Mouse (Mus musculus) gastrocnemius, adult 8-10 months (tissue): ENCODE data around the gene Ppp4c. TPM values are rescaled to one million over a fixed set of nuclear protein-coding genes. Genes with fewer than 3 reads are reported as not detected.

Experiments used
- DNase-seq, 2 experiments: peaks; one replicate each; pipeline ENCODE4 v3.0.0; 2022; ENCODE audit warnings: low spot score in 2 of 2
- total RNA-seq, 4 experiments: library from RNA; stranded (reverse); gene quantifications; 2 replicates each; pipeline ENCODE4 v1.2.4; 2022

Ppp4c gene
- total RNA-seq, 4 experiments from 2014 or later = 23.1 to 26.0 (median 24.8) TPM

DNA sequence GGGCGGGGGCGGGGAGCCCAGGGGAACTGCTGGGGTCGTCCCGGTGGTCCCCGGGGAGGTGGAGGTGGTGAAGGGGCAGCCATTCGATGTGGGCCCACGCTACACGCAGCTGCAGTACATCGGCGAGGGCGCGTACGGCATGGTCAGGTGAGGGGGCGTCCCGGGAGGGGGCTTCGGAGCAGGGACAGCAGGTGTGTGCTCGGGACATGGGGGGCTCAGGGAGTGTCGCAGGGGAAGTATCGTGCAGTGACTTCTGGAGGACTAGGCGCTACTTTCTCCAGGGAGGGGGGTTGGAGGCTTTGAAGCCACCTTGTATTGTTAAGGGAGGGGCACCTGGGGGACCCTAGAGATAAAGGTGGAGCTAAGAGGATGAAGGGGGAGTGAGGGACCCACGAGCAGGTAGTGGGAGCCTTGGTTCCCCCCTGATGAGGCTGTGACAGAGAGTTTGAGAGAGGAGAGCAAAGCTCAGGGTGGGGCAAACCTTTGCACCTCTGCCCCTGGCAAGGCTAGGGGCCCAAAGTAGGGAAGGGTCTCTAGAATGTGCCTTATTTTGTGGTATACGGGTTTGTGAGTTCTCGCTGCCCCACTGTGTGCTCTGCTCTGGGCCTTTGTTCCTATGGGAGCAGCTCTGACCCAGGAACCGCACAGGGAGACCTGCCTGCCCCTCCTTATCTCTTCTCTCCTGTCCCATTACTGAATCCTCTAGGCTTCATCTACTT is 32.5 kb downstream of the Ppp4c start:
- no peak for DNase-seq

GRCm38 (mm10) chr7:126759050-126759671 is 33.1 kb downstream of the Ppp4c start, which contains the start of gene Mapk3:
Gene Mapk3, plus strand, starts transcription at chr7:126759601.
- DNase-seq = peak; percentile 85 to 91

- no peak for DNase-seq
These were observed 33.8 kb downstream of the Ppp4c start for GRCm38 (mm10) chr7:126758539-126758938.

DNA sequence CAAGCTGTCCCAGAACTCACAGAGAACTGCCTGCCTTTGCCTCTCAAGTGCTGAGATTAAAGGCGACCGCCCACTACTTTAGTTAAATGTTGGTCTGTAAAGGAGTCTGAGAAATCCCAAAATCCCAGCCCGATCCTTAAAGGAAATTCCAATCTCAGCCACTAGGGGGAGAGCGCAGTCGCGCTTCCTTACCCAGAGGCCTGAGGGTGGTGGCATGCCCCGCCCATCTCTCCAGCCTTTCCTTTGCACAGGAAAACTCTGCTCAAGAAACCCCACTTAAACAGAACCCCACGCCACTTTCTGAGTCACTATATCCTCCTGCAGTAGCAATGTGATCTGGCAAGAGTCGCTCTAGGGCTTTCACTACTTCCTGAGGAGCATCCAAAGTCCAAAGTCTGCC is 37.4 kb downstream of the Ppp4c start:
- peak; percentile 67 to 74 for DNase-seq

- no peak for DNase-seq
These were observed 42.5 kb downstream of the Ppp4c start for GRCm38 (mm10) chr7:126749582-126750343.

DNA sequence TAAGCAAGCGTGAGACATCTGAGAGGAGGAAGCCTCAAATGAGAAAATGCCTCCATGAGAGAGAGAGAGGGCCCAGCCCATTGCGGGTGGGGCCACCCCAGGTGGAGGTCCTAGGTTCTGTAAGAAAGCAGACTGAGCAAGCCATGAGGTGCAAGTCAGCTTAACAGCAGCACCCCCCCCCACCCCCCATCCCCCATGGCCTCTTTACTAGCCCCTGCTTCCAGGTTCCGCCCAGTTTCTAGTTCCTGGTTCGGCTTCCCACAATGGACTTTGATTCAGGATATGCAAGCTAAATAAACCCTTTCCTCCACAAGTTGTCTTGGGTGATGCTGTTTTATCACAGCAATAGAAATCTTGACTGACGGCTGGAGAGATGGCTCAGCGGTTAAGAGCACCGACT is 43.5 kb downstream of the Ppp4c start:
- no peak for DNase-seq

- DNase-seq = no peak
These were observed 45.5 kb downstream of the Ppp4c start for GRCm38 (mm10) chr7:126746798-126747197.

DNA sequence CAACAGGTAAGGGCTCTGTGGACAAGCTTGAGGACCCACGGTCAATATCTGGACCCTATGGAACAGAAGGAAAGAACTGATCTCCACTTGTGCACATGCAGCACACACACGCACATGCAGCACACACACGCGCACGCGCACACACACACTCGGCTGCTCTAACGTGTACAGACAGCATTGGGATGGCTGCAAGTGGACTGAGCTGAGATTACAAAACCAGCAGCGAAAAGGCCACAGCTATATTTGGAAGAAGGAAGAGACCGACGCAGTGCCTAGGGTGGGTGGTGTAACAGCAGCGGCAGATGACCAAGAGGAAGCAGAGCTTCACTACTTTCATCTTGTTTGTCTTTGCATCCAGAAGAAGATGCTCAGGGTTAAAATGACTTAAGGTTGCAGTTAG is 46.2 kb downstream of the Ppp4c start:
- DNase-seq = no peak

GRCm38 (mm10) chr7:126741964-126742482 is 50.3 kb downstream of the Ppp4c start:
- DNase-seq = no peak

DNA sequence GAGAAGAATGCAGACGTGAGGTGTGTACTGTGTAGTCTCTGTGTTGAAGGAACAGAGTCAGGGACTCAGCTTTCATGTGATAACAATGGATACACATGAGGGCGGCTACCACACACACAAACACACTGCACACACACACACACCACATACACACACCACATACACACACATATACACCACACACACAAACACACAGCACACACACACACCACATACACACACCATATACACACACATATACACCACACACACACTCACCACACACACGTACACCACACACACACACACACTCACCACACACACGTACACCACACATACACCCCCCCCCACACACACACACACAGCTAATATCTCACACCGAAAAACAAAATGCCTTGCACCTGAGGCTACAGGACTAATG is 50.8 kb downstream of the Ppp4c start:
- DNase-seq = no peak

GRCm38 (mm10) chr7:126740977-126741376 is 51.3 kb downstream of the Ppp4c start:
- no peak for DNase-seq

DNA sequence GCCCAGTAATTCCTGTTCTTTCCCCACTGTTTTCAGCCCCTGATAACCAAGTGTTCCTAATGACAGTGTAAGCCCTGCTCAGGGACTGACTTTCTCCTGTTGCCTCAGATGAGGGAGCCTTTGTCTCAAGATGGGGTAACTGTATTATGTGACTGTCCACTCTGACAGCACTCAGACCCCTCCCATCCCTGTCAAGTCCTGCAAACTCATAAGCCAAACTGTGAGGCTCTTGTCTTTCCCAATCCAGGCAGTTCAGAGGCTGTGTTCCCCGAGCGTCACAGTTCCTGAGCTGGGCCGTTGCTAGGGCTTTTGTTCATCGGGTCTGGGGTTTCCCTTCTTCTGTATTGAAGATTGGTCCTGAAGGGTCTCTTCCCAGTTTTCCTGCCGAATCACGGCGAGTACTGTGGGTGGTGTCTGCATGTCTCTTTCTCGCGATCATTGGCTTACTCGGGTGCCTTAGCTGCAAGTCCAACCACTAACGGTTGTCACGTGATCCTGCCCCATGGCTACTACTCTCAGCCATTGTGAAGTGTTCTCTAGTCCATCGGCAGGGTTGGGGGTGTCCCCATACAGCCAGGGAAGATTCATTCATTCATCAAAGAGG is 52.1 kb downstream of the Ppp4c start:
- DNase-seq = no peak

GRCm38 (mm10) chr7:126739551-126739950 is 52.7 kb downstream of the Ppp4c start:
- DNase-seq = no peak

- DNase-seq = no peak
These were observed 56.2 kb downstream of the Ppp4c start for GRCm38 (mm10) chr7:126736122-126736521.

Other genes starting within 250 kb of the Ppp4c start
- 100 to 1,000 TPM; 151 to 172 (median 160) TPM for gene Eif3c, start 226.1 kb downstream of the Ppp4c start, total RNA-seq
- under 1 TPM; 0.15 to 0.94 (median 0.29) TPM for gene Apobr, start 207.6 kb downstream of the Ppp4c start, total RNA-seq
- gene Cln3, start 206.7 kb downstream of the Ppp4c start, total RNA-seq = 10 to 100 TPM in 3 of 4 experiments, 1 to 10 TPM in 1; 9.0 to 14.7 (median 12.6) TPM
- not detected for gene Il27, start 197.6 kb downstream of the Ppp4c start, total RNA-seq
- 1 to 10 TPM; 3.5 to 6.7 (median 4.7) TPM for gene Nupr1, start 161.6 kb downstream of the Ppp4c start, total RNA-seq
- gene Sgf29, start 143.2 kb downstream of the Ppp4c start, total RNA-seq = 10 to 100 TPM; 26.7 to 43.5 (median 34.7) TPM
- gene Sult1a1, start 116.1 kb downstream of the Ppp4c start, total RNA-seq = 10 to 100 TPM in 2 of 4 experiments, 1 to 10 TPM in 2; 5.9 to 17.4 (median 10.6) TPM
- 10 to 100 TPM; 31.9 to 44.1 (median 39.4) TPM for gene Bola2, start 97.1 kb downstream of the Ppp4c start, total RNA-seq
- 1 to 10 TPM; 2.3 to 2.8 (median 2.6) TPM for gene Slx1b, start 96.7 kb downstream of the Ppp4c start, total RNA-seq
- 1 to 10 TPM; 1.3 to 5.9 (median 3.1) TPM for gene Coro1a, start 84.7 kb downstream of the Ppp4c start, total RNA-seq
- 10 to 100 TPM; 16.2 to 20.6 (median 18.6) TPM for gene Mapk3, start 32.9 kb downstream of the Ppp4c start, total RNA-seq
- gene Gdpd3, start 26.2 kb downstream of the Ppp4c start, total RNA-seq = under 1 TPM in 1 of 4 experiments, not detected in 3; 0.88 TPM
- 100 to 1,000 TPM in 1 of 4 experiments, 10 to 100 TPM in 3; 91.2 to 105 (median 95.6) TPM for gene Ypel3, start 15.5 kb downstream of the Ppp4c start, total RNA-seq
- under 1 TPM; 0.17 to 0.48 (median 0.40) TPM for gene Tbx6, start 11.0 kb downstream of the Ppp4c start, total RNA-seq
- 10 to 100 TPM; 49.5 to 78.2 (median 66.4) TPM for gene Fam57b, start 5.2 kb upstream of the Ppp4c start, total RNA-seq
- not detected for gene 4930451I11Rik, start 39.1 kb upstream of the Ppp4c start, total RNA-seq
- not detected for gene Doc2a, start 54.9 kb upstream of the Ppp4c start, total RNA-seq
- 1 to 10 TPM; 4.1 to 9.6 (median 5.1) TPM for gene Hirip3, start 69.5 kb upstream of the Ppp4c start, total RNA-seq
- 10 to 100 TPM in 3 of 4 experiments, 1 to 10 TPM in 1; 10.0 to 11.1 (median 10.5) TPM for gene Ino80e, start 69.9 kb upstream of the Ppp4c start, total RNA-seq
- 10 to 100 TPM; 18.6 to 20.9 (median 20.0) TPM for gene Taok2, start 92.2 kb upstream of the Ppp4c start, total RNA-seq
- gene Tmem219, start 130.4 kb upstream of the Ppp4c start, total RNA-seq = 10 to 100 TPM in 3 of 4 experiments, 1 to 10 TPM in 1; 9.3 to 13.4 (median 12.0) TPM
- gene Kctd13, start 136.4 kb upstream of the Ppp4c start, total RNA-seq = 1 to 10 TPM; 1.2 to 4.0 (median 2.7) TPM
- gene Asphd1, start 157.1 kb upstream of the Ppp4c start, total RNA-seq = not detected
- 1 to 10 TPM in 1 of 4 experiments, under 1 TPM in 3; 0.19 to 1.1 (median 0.51) TPM for gene Sez6l2, start 158.1 kb upstream of the Ppp4c start, total RNA-seq
- 10 to 100 TPM; 27.4 to 34.9 (median 33.3) TPM for gene Cdipt, start 183.4 kb upstream of the Ppp4c start, total RNA-seq
- under 1 TPM in 1 of 4 experiments, not detected in 3; 0.24 TPM for gene Cdiptos, start 183.6 kb upstream of the Ppp4c start, total RNA-seq
- gene Mvp, start 222.1 kb upstream of the Ppp4c start, total RNA-seq = 10 to 100 TPM; 26.7 to 48.3 (median 34.8) TPM
- under 1 TPM in 1 of 4 experiments, not detected in 3; 0.67 TPM for gene Pagr1b, start 224.0 kb upstream of the Ppp4c start, total RNA-seq
- 10 to 100 TPM in 1 of 4 experiments, 1 to 10 TPM in 3; 1.3 to 17.6 (median 5.2) TPM for gene Pagr1a, start 224.9 kb upstream of the Ppp4c start, total RNA-seq
- 10 to 100 TPM in 3 of 4 experiments, 1 to 10 TPM in 1; 4.0 to 20.7 (median 14.7) TPM for gene Gm42742, start 228.6 kb upstream of the Ppp4c start, total RNA-seq
- under 1 TPM in 3 of 4 experiments, not detected in 1; 0.31 to 0.72 (median 0.65) TPM for gene Prrt2, start 228.7 kb upstream of the Ppp4c start, total RNA-seq
- 10 to 100 TPM; 67.1 to 73.4 (median 72.5) TPM for gene Maz, start 234.5 kb upstream of the Ppp4c start, total RNA-seq
- 1 to 10 TPM in 1 of 4 experiments, under 1 TPM in 1, not detected in 2; 0.82 to 1.8 TPM for gene Kif22, start 250.0 kb upstream of the Ppp4c start, total RNA-seq